Mouse (Mus musculus): ENCODE measurements around the gene Nxt1.

The Nxt1 gene

GRCm38 (mm10) chr2:148689444-148690140 lies 17.2 kb downstream of the Nxt1 start:
- no peak for DNase-seq (ENCODE audit: low spot score)

GRCm38 (mm10) chr2:148690291-148690690 lies 17.9 kb downstream of the Nxt1 start:
- no peak for DNase-seq (ENCODE audit: low spot score)

GRCm38 (mm10) chr2:148690781-148691180 lies 18.4 kb downstream of the Nxt1 start:
- DNase-seq (ENCODE audit: low spot score) = no peak

- DNase-seq (ENCODE audit: low spot score) = no peak
Measured at GRCm38 (mm10) chr2:148698571-148698970, 26.2 kb downstream of the Nxt1 start.

- DNase-seq (ENCODE audit: low spot score) = no peak
Measured at GRCm38 (mm10) chr2:148706409-148707201, 34.2 kb downstream of the Nxt1 start.

- no peak for DNase-seq (ENCODE audit: low spot score)
Measured at GRCm38 (mm10) chr2:148707202-148707530, 34.8 kb downstream of the Nxt1 start.

GRCm38 (mm10) chr2:148712326-148712725 lies 39.9 kb downstream of the Nxt1 start:
- no peak for DNase-seq (ENCODE audit: low spot score)

GRCm38 (mm10) chr2:148717072-148717471 lies 44.7 kb downstream of the Nxt1 start:
- DNase-seq (ENCODE audit: low spot score) = no peak

- DNase-seq (ENCODE audit: low spot score) = no peak
Measured at GRCm38 (mm10) chr2:148719271-148719995, 47.0 kb downstream of the Nxt1 start.
